Mouse (Mus musculus) adrenal gland, postnatal 4 days (tissue): ENCODE measurements around the gene Hsp90ab1. TPM values are rescaled to one million over a fixed set of nuclear protein-coding genes. Genes with fewer than 3 reads are reported as not detected.

Experiments used
- DNase-seq, 2 experiments: peaks; one replicate each; pipeline ENCODE4 v3.0.0; 2021 to 2022; ENCODE audit warnings: low spot score in 2 of 2, mixed read lengths in 2 of 2
- total RNA-seq, 2 experiments: library from RNA; stranded (reverse); gene quantifications; 2 replicates each; pipeline ENCODE4 v1.2.3; 2021

Hsp90ab1 gene
- total RNA-seq, 2 experiments from 2014 or later: 1,575 to 1,663 TPM

- no peak for DNase-seq
Observed at GRCm38 (mm10) chr17:45544001-45544872, 28.8 kb downstream of the Hsp90ab1 start.

GRCm38 (mm10) chr17:45543115-45543514 lies 30.0 kb downstream of the Hsp90ab1 start:
- no peak for DNase-seq

GRCm38 (mm10) chr17:45542705-45543104 lies 30.4 kb downstream of the Hsp90ab1 start:
- DNase-seq: no peak

GRCm38 (mm10) chr17:45542129-45542528 lies 30.9 kb downstream of the Hsp90ab1 start:
- DNase-seq: no peak

- no peak for DNase-seq
Observed at GRCm38 (mm10) chr17:45539664-45540063, 33.4 kb downstream of the Hsp90ab1 start.

GRCm38 (mm10) chr17:45538394-45538793 lies 34.7 kb downstream of the Hsp90ab1 start:
- DNase-seq: no peak

- DNase-seq: no peak
Observed at GRCm38 (mm10) chr17:45536264-45536663, 36.8 kb downstream of the Hsp90ab1 start.

- DNase-seq: no peak
Observed at GRCm38 (mm10) chr17:45532896-45533295, 40.2 kb downstream of the Hsp90ab1 start.

- DNase-seq: no peak
Observed at GRCm38 (mm10) chr17:45530346-45530782, 42.7 kb downstream of the Hsp90ab1 start.

GRCm38 (mm10) chr17:45526571-45526970 lies 46.5 kb downstream of the Hsp90ab1 start:
- no peak for DNase-seq

GRCm38 (mm10) chr17:45524961-45525360 lies 48.1 kb downstream of the Hsp90ab1 start:
- no peak for DNase-seq

- DNase-seq: no peak
Observed at GRCm38 (mm10) chr17:45523263-45523662, 49.8 kb downstream of the Hsp90ab1 start, which contains the start of gene Tcte1. Tcte1 (plus strand) TSS chr17:45523434.

GRCm38 (mm10) chr17:45520136-45520535 lies 52.9 kb downstream of the Hsp90ab1 start:
- DNase-seq: no peak

- no peak for DNase-seq
Observed at GRCm38 (mm10) chr17:45518766-45519475, 54.1 kb downstream of the Hsp90ab1 start.

Other genes with a start within 250 kb of the Hsp90ab1 start
- 10 to 100 TPM; 49.1 to 52.0 TPM for gene Cdc5l, start 139.5 kb downstream of the Hsp90ab1 start, total RNA-seq
- under 1 TPM in 1 of 2 experiments, not detected in 1; 0.48 TPM for gene Spats1, start 97.9 kb downstream of the Hsp90ab1 start, total RNA-seq
- gene Aars2, start 66.4 kb downstream of the Hsp90ab1 start, total RNA-seq: 10 to 100 TPM; 18.4 to 19.0 TPM
- gene Tcte1, start 49.8 kb downstream of the Hsp90ab1 start, total RNA-seq: not detected
- 1 to 10 TPM; 1.7 to 3.7 TPM for gene Tmem151b, start 23.6 kb downstream of the Hsp90ab1 start, total RNA-seq
- gene Nfkbie, start 17.6 kb downstream of the Hsp90ab1 start, total RNA-seq: 1 to 10 TPM; 3.0 to 4.5 TPM
- gene Slc35b2, start 9.4 kb downstream of the Hsp90ab1 start, total RNA-seq: 10 to 100 TPM; 69.2 to 71.8 TPM
- 100 to 1,000 TPM; 138 to 145 TPM for gene Slc29a1, start 26.3 kb upstream of the Hsp90ab1 start, total RNA-seq
- gene Mymx, start 28.8 kb upstream of the Hsp90ab1 start, total RNA-seq: 1 to 10 TPM; 1.6 to 4.0 TPM
- gene Capn11, start 86.1 kb upstream of the Hsp90ab1 start, total RNA-seq: 1 to 10 TPM in 1 of 2 experiments, not detected in 1; 2.2 TPM
- gene Mrpl14, start 113.1 kb upstream of the Hsp90ab1 start, total RNA-seq: 100 to 1,000 TPM in 1 of 2 experiments, 10 to 100 TPM in 1; 95.6 to 103 TPM
- 10 to 100 TPM; 49.5 to 57.6 TPM for gene Tmem63b, start 113.6 kb upstream of the Hsp90ab1 start, total RNA-seq
- not detected for gene 1600014C23Rik, start 160.6 kb upstream of the Hsp90ab1 start, total RNA-seq